Mouse (Mus musculus) lung, postnatal 25 days (tissue): Measurements from ENCODE around the gene Eif4b.

Source experiments
- DNase-seq: peaks from one replicate; pipeline ENCODE4 v3.0.0; 2022; ENCODE audit warnings: low spot score

The Eif4b gene

GRCm38 (mm10) chr15:102116753-102117415, 43.3 kb downstream of the Eif4b start:
- DNase-seq, result no peak

- peak; percentile 35 for DNase-seq
Observed at GRCm38 (mm10) chr15:102117461-102118443, 44.2 kb downstream of the Eif4b start.

- DNase-seq, result no peak
Observed at GRCm38 (mm10) chr15:102118591-102118990, 45.0 kb downstream of the Eif4b start.

- DNase-seq, result no peak
Observed at GRCm38 (mm10) chr15:102119121-102119830, 45.7 kb downstream of the Eif4b start.

GRCm38 (mm10) chr15:102119831-102120170, 46.2 kb downstream of the Eif4b start:
- no peak for DNase-seq

GRCm38 (mm10) chr15:102120530-102120929, 47.0 kb downstream of the Eif4b start:
- no peak for DNase-seq

GRCm38 (mm10) chr15:102126303-102126702, 52.7 kb downstream of the Eif4b start:
- DNase-seq, result no peak

- no peak for DNase-seq
Observed at GRCm38 (mm10) chr15:102133314-102133713, 59.7 kb downstream of the Eif4b start.

- no peak for DNase-seq
Observed at GRCm38 (mm10) chr15:102134709-102135108, 61.1 kb downstream of the Eif4b start.

- DNase-seq, result no peak
Observed at GRCm38 (mm10) chr15:102135522-102136128, 62.1 kb downstream of the Eif4b start.

GRCm38 (mm10) chr15:102136129-102136758, 62.7 kb downstream of the Eif4b start, which contains the start of gene Spryd3:
Gene Spryd3 (minus strand): TSS chr15:102136234.
- peak; percentile 96 for DNase-seq

- DNase-seq, result no peak
Observed at GRCm38 (mm10) chr15:102141120-102141519, 67.5 kb downstream of the Eif4b start.

GRCm38 (mm10) chr15:102142914-102143912, 69.6 kb downstream of the Eif4b start:
- peak; percentile 91 for DNase-seq

GRCm38 (mm10) chr15:102144274-102144711, 70.7 kb downstream of the Eif4b start, which contains the start of gene Igfbp6:
Gene Igfbp6 (plus strand): TSS chr15:102144362.
- DNase-seq, result peak; percentile 43

GRCm38 (mm10) chr15:102144726-102145125, 71.2 kb downstream of the Eif4b start:
- no peak for DNase-seq

- DNase-seq, result peak; percentile 30
Observed at GRCm38 (mm10) chr15:102145330-102145729, 71.8 kb downstream of the Eif4b start.

- DNase-seq, result no peak
Observed at GRCm38 (mm10) chr15:102146089-102146488, 72.5 kb downstream of the Eif4b start.
